Mouse (Mus musculus) thymus, postnatal 25 days (tissue): ENCODE data around the gene Rab11fip3.

Experiments
- DNase-seq: peaks from one replicate; pipeline ENCODE4 v3.0.0; 2022

The Rab11fip3 gene

DNA sequence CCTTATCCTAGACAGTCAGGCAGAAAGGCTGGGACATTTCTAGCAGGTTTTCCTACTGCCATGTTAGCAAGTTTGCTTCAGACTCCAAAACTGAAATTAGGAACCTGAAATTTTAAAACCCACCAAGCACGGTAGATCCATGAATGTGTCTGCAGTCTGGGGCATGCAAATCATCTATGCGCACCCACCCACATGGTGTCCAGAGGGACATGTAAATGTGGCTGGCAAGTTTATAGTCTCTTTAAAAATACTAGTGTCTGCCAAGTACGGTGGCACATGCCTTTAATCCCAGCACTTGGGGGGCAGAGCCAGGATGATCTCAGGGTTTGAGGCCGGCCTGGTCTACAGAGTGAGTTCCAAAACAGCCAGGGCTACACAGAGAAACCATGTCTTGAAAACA lies 41.1 kb downstream of the Rab11fip3 start:
- DNase-seq = no peak

DNA sequence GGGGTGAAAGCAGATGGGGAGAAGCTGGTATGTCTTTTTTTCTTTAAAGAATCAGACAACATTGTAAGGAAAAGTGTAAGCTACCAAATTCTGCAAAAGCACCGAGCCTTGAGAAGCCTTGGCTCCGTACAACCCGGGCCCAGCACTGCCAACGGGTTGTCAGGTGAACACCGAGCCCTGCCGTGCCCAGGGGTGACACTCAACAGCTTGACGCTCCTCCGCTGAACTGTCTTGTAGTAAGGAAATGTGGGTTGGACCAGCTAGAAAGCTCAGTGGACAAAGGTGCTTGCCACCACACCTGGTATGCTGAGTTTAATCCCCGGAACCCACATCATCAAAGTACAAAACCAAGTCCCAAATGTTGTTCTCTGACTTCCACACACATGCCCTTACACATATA lies 44.7 kb downstream of the Rab11fip3 start:
- no peak for DNase-seq

DNA sequence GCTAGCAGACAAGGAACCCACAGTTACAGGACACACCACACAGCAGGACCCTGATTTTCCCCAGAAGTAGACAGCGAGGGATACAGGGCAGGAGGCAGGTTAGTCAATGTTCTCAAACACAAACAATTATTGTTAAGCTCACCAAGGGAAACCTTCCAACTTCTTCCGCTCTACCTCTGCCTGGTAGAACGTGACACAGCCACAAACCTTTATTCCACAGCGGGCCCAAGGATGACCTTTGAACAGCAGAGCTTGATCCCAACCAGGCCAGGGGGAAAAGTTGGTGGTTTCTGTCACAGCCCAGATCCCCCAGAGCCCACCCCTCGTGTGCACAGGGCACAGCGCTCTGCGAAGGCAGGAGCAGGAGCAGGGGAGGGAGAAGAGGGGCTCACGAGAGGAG lies 45.4 kb downstream of the Rab11fip3 start:
- no peak for DNase-seq

DNA sequence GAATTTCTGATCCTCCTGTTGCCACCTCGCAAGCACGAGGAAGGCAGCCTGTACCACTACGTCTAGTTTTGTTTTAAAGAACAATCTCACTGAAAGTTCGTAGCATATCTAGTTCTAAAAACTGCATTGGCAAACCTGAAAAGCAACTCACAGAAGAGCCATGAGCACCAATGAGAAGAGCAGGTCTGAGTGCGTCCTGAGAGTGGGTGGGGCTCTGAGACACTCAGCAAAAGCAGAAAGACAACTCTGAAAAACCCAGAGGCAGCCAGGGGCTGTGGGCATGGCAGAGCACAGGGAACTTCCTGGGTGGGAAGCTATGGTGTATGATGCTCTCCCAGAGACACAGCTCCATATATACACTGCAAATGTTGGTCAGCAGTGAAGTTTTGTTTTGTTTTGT lies 46.2 kb downstream of the Rab11fip3 start:
- no peak for DNase-seq

DNA sequence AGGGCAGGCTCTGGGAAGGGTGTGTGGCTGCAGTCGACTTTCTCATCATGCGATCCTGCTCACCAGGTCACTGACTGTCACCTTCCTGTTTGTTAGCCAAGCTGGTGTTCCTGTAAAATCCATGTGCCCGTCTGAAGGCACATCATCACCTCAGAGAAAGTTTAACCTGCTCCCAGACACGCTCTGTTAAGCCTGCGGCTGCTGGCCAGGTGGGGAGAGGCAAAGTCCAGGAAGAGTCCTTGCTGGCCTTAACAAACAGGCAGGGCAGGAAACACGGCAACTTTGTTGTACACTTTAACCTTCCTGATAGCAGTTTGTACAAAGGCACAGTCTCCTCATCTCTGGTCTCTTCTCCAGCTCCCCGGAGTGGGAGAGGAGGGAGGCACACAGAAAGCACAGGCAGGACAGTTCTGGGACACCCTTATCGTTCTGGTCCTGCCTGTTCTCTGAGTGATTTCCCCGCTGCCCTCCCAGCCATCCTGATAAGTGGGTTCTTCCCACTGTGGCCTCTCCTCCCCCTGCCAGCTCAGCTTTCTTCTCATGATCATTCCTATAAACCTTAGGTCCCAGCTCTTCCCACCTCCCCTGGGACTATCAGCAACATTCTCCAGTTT lies 47.5 kb downstream of the Rab11fip3 start:
- DNase-seq = no peak

DNA sequence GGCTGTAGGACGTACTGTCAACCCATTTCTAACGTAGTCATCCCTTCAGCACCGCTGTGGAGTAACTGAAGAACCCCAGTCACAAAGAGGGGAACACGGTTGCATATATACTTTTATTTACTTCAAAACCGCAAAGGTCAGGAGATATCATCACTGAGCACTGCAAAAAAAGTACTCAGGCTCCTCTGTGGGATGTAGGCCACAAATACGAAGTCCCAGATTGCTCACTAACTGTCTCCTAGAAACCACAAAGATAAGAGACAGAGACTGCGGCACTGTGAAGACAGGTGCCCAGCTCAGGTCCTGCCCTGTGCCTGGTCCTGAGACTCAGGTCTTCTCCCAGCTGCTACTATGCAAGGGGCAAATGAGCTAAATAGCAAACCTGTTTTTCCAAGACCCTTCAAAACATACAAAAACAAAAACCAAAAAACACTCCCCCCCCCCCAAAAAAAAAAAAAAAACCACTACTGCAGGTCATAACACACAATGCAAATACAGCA lies 48.5 kb downstream of the Rab11fip3 start:
- DNase-seq = peak; percentile 11

DNA sequence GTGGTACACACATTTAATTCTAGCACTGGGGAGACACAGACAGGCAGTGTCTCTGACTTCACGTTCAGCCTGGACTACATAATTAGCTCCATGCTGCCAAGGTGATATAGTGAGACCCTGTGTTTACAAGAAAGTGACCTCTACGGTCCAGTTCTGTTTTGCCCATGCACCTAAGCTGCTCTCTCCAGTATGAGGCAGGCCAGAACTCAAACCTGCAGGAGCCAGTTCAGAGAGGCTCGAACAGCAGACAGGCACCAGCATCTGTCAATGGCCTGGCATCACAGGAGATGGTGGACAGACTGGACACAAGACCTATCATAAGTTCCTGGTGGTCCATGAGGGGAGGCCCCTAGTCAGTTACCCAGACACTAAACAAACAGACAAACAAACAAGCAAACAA lies 51.0 kb downstream of the Rab11fip3 start:
- no peak for DNase-seq

DNA sequence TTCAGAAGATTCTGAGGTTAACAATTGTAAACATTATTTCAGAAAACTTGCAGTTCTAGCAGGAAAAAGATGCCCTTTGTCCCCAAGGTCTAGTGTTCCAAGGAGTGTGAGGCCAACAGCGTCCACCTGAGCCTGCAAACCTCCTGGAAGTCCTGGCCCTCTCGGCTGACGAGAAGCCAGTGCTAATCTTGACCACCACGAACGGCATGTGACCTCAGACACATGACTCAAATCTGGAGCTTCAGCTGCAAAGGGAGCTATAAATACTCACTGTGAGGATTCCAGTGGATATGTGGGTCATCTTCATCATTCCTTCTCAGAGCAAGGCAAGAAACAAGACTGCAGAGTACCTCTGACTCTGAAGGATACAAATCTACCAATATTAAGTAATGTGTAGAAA lies 51.4 kb downstream of the Rab11fip3 start:
- DNase-seq = no peak

DNA sequence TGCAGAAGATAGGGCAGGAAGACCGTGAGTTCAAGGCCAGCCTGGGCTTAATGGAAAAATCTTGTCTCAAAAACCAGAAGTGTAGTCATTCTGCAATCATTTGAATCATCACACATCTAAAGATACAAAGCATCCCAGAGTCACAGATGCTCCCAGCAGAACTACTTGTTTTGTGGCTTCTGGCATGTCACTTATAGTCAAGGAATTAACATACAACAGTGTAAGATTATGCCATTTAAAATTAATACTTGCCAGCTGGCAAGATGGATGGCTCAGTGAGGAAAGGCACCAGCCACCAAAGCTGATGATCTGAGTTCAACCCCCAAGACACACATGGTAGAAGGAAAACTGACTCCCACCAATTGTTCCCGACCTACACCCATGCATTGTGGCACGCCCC lies 52.3 kb downstream of the Rab11fip3 start:
- DNase-seq = no peak

DNA sequence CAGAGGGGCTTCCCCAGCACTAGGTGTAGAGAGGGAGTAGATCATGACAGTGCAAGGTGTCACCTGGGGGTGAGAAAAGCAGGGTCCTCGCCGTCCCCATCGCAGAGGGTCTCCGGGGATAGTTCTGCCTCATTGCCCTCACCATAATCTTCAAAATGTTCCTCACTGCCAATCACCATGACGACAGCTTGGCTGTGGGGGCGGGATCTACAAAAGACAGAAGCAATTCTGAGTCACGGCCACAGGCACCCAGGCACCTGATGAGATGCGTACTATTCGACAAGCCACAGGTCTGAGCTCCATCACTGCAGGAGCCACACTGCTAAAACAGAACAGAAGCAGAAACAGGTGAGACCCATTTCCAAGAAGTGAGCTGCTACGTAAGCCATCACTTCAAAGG lies 55.6 kb downstream of the Rab11fip3 start:
- no peak for DNase-seq

DNA sequence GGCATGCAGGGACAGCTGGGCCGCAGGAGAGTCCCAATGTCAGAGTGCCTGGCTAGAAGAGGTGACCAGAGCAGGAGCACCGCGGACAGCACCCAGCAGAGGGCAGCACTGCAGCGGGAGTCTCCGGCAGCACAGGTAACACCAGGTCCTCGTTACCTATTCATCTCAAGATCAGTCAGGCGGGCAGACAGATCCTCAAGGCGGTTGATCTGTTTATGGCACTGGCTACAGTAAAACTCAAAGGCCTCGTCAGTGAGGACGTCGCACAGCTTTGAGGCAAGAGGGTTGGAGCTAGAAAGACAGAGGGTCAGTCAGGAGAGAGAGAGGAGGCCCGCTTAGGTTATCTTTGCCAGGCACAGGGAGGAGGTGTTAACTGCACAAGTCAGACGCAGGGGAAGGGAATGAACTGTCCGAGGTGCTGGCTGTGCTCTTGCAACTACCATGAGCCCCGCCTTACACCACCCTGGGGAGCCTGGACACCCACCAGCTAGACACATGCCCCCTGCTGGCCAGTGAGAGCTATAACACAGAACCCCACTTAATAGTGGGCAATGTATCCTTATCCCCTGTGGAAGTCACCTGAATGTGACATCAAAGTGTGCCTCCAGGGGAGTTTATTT lies 57.4 kb downstream of the Rab11fip3 start:
- DNase-seq = peak; percentile 79

DNA sequence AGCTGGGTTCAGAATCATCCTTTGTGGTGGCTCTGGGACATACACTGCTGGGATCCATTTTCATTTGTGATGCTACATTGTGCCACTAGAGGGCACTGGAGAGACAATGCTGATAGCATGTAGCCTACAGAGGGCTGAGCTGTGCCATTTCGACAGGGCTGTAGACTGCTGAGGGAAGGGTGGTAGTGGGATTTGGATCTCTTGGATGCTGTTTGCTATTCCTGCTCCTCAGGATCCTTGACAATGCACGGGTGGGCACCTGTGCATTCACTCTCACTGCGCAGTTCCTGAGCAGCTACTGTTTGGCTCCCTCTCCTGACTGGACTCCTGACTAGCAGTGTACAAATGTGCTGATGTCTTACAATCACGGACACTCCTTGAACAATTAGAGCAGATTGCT lies 59.8 kb downstream of the Rab11fip3 start:
- peak; percentile 78 for DNase-seq

DNA sequence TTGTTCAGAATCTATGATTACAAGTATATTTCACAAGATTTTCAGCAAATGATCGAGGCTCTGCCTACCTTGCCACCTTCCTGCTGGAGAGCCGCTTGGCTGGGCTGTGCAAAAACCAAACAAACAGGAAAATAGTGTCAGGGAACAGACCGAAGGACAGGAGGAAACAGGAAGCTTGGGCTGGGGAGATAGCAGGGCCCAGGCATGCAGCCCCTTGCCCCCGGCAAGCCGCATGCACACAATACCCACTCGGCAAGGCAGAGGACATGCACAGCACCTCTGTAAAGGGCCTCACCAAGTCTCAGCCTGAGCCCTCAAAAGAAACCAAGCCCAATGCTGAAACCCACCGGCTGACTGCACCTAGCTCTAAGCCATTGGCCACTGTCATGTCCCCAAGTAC lies 60.6 kb downstream of the Rab11fip3 start:
- no peak for DNase-seq

DNA sequence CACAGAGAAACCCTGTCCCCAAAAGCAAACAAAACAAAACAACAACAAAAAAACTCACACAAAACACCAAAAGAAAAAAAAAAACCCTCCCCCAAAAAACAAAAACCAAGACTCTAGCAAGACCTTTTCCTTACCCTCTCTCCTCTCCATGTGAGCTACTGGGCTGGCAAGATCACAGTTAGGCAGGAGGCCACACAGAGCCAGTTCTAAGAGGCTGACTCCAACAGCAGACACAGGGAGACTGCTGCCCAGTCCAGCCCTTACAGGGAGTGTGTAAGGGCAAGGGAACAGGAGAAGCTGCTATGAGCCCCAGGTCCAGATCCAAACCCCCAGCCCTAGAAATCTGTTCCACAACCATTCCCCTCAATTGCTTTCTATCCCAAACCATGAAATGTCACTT lies 61.0 kb downstream of the Rab11fip3 start:
- no peak for DNase-seq

DNA sequence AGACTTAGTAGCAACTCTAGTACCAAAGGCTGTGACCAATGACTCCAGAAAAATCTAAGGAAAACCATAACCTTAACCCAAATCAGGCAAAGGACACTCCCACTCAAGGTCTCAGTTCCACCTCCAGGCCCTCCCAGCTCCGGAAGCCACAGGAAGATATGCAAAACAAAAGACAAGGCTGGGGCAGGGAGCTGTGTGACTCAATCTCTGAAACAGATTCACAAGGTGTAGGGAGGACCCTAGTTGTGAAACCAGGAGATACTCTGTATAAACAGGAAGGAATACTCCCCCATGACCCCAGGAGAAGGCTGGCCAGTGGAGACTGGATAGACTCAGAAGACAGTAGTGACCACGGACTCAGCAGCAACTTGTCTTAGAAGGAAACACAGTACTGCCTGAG lies 61.7 kb downstream of the Rab11fip3 start:
- DNase-seq = no peak

DNA sequence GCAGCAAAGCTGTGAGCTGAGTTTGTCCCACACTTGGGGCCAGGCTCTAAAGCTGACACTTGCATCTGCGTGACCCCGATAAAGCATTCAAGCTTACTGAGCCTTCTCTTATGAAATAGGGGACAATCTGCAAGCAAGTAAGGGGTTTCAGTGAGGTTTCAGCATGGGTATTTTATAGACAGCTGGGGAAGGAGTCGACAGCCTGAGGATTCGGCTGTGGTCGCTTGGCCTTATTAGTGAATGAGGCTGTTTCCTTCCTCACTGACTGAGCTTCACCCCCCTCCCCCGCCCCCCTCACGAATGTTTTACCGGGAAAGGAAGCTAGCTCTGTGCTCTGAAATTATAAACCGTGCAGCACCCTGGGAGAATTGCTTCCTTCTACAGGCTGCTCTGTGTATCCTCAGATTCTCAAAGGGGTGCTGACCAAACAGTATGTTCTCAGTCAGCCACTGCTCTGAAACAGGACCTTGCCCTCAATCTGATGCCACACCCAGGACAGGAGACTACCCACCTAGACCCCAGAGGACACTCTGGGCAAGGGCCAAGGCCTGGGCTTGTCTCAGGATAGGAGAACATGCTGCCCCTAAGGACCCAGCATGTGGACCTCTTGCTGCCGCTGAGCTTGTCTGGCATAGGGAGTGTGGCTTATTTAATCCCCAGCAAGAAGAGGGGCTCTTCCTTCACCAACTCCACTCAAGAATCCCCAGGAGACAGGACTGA lies 63.5 kb downstream of the Rab11fip3 start:
- DNase-seq = no peak

DNA sequence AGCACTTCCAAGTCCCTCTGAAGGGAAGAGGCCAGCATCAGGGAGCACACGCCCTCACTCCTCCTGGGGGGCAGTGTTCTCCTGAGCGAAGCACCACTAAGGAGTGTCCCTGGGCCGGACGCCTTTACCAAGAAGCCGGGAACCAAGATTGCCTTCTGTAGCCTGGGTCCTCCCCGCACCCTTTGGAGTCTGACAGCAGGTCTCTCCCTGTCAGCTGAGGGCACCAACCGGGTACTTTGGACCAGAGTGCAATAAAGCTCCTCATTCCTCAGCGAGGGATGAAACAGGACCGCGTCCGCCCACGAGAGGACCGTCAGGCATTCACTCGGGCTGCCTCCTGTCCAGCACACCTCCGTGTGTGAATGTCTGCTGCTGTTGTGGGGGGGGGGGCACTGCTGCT lies 64.6 kb downstream of the Rab11fip3 start:
- no peak for DNase-seq

DNA sequence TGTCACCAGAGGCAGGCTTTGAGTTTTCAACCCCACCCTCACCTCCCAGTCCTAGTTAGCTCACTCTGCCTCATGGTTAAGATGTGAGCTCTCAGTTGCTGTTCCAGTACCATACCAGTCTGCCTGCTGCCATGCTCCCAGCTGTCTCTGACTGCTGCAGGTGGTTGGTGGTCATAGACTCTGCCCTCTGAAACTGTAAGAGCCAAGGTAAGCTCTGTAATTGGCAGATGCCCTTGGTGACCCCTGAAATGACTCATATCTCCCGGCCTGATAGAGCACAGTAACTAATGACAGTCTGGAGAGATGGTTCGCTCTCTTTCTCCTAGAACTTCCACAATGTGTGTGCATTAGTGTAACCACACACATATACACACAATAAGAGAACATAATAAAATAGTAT lies 65.5 kb downstream of the Rab11fip3 start:
- DNase-seq = no peak

DNA sequence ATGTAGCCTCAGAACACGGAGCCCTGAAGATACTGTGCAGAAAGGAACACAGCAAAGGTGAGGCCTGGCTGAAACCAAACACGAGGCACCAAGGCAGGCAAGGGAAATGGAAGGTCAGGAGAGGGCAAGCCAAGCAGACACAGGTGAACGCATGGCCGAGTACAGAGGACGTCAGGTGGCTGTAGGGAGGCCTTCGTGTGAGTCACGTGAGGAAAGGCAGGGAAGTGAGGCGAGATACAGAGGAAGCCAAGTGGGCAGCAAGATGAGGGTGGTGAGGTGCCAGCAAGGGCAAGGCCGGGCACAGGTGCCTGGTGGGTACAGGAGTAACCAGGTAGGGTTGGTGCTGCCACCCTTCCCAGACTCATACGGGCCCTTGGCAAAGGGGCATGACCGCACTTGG lies 70.9 kb downstream of the Rab11fip3 start:
- no peak for DNase-seq

DNA sequence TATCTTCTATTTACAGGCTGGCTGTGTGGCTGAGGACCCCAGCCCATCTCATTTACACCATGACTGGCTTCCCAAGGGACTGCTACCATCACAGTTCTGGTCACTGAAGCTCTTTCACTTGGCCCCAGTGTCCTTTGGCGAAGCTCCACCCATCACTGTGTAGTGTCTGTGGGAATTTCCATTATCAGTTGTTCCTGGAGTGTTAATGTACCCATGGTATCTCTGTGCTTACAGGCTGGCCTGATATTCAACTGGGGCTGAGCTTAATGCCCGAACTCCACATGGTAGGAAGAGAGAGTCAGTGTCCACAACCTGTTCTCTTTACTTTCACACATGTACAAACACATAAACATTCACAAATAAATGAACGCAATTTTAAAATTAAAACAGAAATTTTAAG lies 75.9 kb downstream of the Rab11fip3 start:
- no peak for DNase-seq

DNA sequence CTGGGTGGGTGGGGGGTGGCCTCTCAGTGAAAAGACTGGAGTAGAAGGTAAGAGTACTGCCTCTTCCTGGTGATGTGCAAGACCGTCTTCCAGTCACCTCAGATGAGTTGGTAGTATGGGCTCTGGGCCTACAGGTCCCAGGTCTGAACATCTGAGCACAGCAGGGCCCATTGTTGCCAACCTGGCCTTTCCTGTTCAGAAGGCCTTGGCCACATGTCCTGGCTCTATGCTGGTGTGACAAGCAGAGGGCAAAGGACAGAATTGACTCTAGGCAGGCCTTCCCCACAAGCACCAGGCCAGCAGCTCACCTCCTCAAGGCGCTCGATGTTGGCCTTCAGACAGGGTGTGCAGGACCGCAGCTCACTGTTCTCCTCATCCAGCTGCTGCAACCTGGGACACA lies 77.1 kb downstream of the Rab11fip3 start:
- no peak for DNase-seq

DNA sequence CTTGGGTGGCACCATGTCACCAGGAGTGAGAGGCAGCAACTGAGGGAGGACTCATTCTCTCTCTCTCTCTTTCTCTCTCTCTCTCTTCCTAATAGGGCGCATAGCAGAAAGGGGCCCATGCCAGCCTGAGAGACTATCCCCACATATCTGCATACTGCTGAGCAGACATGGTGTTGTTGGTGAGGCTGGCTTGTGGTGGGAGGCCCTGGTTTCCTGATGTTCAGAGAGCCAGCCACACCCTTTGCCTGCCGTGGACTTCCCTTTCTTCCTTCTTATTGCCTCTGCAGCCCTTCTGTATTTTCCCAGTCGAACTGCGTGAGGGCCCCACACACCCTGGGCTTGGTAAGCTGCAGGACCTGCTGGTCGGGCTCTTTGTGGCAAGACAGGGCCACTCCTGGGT lies 79.0 kb downstream of the Rab11fip3 start:
- DNase-seq = no peak

DNA sequence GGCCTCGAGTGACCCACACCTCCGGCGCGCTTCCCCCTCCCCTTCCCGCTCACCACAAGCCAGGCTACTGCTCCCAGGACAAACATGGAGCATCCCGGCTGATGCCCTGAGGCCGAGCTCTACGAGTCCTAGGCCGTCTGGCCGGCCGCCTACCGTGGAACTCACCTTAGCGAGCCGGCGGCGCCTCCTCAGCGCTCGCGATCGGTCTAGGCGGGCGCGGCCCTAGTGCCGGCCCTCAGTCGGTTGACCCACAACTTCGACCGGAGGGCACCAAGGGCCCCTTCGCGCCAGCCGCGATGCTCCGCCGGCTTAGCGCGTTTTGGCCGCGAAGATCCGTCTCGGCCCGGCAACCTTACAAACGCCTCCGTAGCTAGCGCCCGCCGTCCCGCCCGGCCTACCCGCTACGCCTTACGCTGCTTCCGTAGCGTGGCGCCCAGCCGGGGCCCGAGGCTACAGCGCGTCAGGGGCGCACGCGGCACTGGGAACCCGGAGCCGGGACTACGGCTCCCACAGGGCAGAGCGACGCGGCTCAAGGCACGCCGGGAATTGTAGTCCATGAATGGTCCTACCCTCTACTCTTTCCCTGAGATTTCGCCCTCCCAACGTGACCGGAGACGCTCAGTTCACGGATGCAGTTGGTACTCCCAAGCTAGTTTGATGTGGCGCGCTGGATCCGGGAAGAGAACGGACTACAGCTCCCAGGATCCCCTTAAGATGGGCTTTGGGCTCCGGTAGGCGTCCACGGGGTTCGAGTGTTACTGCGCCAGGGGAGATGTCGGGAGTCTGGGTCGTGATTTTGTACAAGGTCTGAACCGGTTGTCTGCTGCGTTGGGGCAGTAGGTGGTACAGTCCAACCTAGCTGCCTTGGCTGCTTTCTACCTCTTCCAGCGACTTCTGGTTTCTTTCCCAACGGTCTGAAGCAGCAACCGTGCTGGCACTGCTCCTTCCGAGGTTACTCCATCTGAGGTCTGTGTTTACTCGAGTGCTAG lies 83.8 kb downstream of the Rab11fip3 start, which contains the start of gene Capn15:
Capn15 (minus strand) TSS at position 491 of the 989 bp plus-strand sequence.
- peak; percentile 91 for DNase-seq
